Mouse (Mus musculus): Measurements from ENCODE around the gene Slit1. TPM values are rescaled to one million over a fixed set of nuclear protein-coding genes. Genes with fewer than 3 reads are reported as not detected.

Gene Slit1
- polyA plus RNA-seq, 1 experiment from 2014 or later, result 14.8 TPM

DNA sequence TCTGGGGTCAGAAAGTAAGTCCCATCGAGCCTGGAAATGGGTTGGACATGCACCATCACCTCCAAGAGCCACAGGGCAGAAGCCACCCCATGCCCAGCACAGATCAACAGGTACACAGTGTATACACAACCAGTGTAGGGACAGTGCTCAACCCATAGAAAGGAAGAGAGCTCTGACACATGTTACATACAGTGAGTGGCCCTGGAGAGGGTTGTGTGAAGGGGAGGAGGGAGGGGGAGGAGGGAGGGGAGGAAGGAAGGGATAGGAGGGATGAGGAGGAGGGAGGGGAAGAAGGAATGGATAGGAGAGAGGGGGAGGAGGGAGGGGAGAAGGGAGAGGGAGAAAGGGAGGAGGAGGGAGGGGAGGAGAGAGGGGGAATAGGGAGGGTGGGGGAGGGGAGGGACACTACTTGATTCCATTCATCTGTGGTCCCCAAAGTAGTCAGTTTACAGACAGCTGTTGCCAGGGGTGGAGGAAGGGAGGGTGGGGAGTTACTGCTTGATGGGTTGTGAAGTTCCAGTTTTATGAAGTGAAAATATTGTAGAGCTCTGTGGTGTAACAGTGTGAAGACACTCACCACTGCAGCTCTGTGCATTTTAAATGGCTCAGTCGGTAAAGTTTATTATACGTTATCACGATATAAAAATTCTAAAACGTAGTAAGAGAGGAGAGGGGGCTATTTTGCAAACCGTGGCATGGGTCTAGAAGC is 45.5 kb downstream of the Slit1 start:
- peak; percentile 57 for ATAC-seq (ENCODE audit: low FRiP score, low read depth)
- 61% methylated on average over 6 of the region's 6 CpGs for WGBS
- Histone ChIP-seq H3K4me3 (no peak overlapping the region), H3K9me3 (no peaks in the 10 kb centered on the region), H3K4me2 (replicated peaks) (0 out of 2 replicates have a peak overlapping the region, but pooled peaks have one; percentile 0), H3K27me3 (peaks cover 60% of the 10 kb centered on the region), H3K27ac (replicated peaks) (peak overlapping the region; percentile 77), H3K4me1 (peaks cover 72% of the 10 kb centered on the region), H3K9ac (replicated peaks) (no peak overlapping the region), H3K36me3 (no peaks in the 10 kb centered on the region)

DNA sequence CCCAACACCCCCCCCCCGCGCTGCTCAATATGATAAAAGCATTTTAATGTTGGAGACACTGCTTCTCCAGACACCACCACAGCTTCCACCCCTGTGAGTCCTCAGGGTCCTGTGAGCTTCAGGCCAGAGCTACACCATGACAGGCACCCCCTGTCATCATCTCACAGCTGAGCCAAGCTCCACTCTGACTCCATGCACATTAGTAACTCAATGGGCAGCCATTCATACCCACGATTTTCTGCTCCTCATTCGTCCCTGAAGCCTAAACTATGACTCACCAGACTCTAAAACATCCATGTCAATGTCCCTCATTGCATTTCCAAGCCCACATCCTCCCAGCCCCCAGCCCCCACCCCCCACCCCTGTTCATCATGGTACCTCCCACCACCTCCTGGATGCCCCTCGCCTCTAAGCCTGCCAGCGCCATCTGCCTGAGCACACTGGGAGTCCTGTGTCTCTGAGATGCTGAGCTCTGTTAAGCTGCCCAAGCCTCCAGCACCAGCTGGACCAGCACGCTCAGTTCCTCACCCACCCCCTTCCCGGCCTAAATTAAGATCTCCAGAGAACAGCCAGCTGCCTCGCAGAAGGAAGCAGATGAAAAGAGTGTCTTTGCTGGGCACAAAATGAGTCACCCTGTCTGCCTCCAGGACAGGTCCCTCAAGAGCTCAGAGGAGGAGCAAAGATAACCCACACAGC is 46.2 kb downstream of the Slit1 start:
- no peak overlapping the region for H3K4me3 ChIP-seq
- no peaks in the 10 kb centered on the region for H3K36me3 ChIP-seq
- peaks cover 72% of the 10 kb centered on the region for H3K4me1 ChIP-seq
- WGBS, result 24% methylated on average over 9 of the region's 9 CpGs
- H3K9ac ChIP-seq (replicated peaks), result no peak overlapping the region
- H3K4me2 ChIP-seq (replicated peaks), result 0 out of 2 replicates have a peak overlapping the region, but pooled peaks have one; percentile 0
- peaks cover 64% of the 10 kb centered on the region for H3K27me3 ChIP-seq
- peak; percentile 85 for ATAC-seq (ENCODE audit: low FRiP score, low read depth)
- no peaks in the 10 kb centered on the region for H3K9me3 ChIP-seq
- peak overlapping the region; percentile 77 for H3K27ac ChIP-seq (replicated peaks)

DNA sequence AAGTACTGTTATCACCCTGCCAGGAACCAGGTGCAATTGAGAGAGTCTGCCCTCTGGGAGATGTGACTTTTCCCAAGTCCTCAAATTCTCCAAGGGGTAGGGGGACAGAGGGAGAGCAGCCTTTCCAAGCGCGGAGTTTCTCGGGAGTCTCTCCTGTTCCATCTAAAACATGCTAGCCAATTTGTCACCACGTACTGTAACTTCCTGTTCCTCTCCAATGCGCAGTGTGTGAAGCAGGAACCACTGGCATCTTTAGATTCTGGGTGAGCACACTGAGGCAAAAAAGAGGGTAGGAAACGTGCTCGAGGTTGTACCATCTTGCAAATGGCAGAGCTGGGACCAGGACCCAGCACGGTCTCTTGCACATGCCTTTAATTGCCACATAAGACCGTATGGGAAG is 47.0 kb downstream of the Slit1 start:
- no peaks in the 10 kb centered on the region for H3K36me3 ChIP-seq
- H3K9me3 ChIP-seq, result no peaks in the 10 kb centered on the region
- no peak overlapping the region for H3K4me3 ChIP-seq
- WGBS, result 91% methylated on average over 9 of the region's 9 CpGs
- peaks cover 64% of the 10 kb centered on the region for H3K27me3 ChIP-seq
- H3K4me2 ChIP-seq (replicated peaks), result no peak overlapping the region
- H3K9ac ChIP-seq (replicated peaks), result no peak overlapping the region
- no peak overlapping the region for H3K27ac ChIP-seq (replicated peaks)
- peaks cover 76% of the 10 kb centered on the region for H3K4me1 ChIP-seq
- ATAC-seq (ENCODE audit: low FRiP score, low read depth), result no peak

DNA sequence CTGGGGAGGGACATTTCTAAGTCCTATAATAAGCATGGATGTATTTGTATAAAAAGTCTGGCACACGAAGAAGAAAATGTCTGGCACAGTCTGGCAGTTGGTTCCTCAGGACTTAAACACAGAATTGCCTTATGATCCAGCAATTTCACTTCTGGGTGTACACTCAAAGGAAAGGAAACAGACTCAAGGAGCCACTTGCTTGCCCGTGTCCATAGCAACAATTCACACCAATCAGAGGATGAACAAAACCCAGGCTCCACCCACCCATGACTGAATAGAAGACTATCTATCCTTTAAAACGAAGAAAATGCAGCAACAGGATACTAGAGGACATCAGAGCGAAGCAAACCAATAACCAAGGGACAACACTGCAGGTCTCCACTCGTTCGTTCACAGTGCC is 48.4 kb downstream of the Slit1 start:
- no peak for ATAC-seq (ENCODE audit: low FRiP score, low read depth)
- H3K4me1 ChIP-seq, result peaks cover 80% of the 10 kb centered on the region
- no peak overlapping the region for H3K4me2 ChIP-seq (replicated peaks)
- peak overlapping the region; percentile 63; the same call in 1 of the 2 replicates for H3K27ac ChIP-seq (replicated peaks)
- H3K4me3 ChIP-seq, result no peak overlapping the region
- no peak overlapping the region for H3K9ac ChIP-seq (replicated peaks)
- H3K27me3 ChIP-seq, result peaks cover 64% of the 10 kb centered on the region
- H3K9me3 ChIP-seq, result no peaks in the 10 kb centered on the region
- no peaks in the 10 kb centered on the region for H3K36me3 ChIP-seq
- 64% methylated on average over 6 of the region's 6 CpGs for WGBS

DNA sequence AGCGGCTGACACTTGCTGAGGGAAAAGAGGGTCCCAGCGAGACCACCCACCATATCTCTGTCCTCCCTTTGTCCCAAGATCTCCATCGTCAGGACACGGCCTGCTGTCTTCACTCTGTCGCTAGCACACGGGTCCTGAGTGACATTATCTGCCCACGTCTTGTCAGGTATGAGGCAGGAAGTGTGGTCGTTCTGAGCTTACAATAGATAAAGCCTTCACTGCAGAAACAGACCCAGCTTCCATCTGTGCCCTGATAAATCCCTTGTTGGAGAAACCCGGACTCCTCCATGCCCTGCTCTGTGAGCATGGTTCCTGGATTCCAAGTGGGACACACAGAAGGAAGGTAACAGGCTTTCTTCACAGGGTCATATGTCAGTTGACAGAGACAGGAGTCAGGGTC is 48.9 kb downstream of the Slit1 start:
- H3K4me3 ChIP-seq, result no peak overlapping the region
- no peaks in the 10 kb centered on the region for H3K36me3 ChIP-seq
- H3K4me2 ChIP-seq (replicated peaks), result no peak overlapping the region
- H3K4me1 ChIP-seq, result peaks cover 81% of the 10 kb centered on the region
- peak overlapping the region; percentile 63 for H3K27ac ChIP-seq (replicated peaks)
- 64% methylated on average over 9 of the region's 9 CpGs for WGBS
- peaks cover 61% of the 10 kb centered on the region for H3K27me3 ChIP-seq
- ATAC-seq (ENCODE audit: low FRiP score, low read depth), result no peak
- H3K9ac ChIP-seq (replicated peaks), result no peak overlapping the region
- H3K9me3 ChIP-seq, result no peaks in the 10 kb centered on the region

DNA sequence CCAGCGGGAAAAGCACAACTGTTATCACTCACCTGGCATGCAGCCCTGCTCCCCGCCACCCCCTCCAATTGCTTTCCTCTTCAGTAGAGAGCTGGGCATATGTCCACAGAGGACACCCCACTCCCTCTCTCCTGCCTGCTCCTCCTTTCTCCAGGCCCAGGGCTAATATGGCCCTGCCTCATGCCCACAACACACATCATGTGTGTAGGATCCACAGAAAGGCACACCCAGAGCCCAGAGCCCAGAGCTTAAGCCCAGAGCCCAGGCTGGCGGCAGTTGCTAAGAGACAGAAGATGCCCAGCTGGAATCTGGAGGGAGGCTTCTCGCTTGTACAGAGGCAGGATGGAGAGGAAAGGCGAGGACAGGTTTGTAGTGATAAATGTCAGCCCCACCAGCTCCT is 49.7 kb downstream of the Slit1 start:
- ATAC-seq (ENCODE audit: low FRiP score, low read depth), result no peak
- H3K4me3 ChIP-seq, result no peak overlapping the region
- peaks cover 59% of the 10 kb centered on the region for H3K27me3 ChIP-seq
- peaks cover 80% of the 10 kb centered on the region for H3K4me1 ChIP-seq
- H3K36me3 ChIP-seq, result no peaks in the 10 kb centered on the region
- H3K27ac ChIP-seq (replicated peaks), result peak overlapping the region; percentile 63
- no peaks in the 10 kb centered on the region for H3K9me3 ChIP-seq
- 0 out of 2 replicates have a peak overlapping the region, but pooled peaks have one; percentile 4 for H3K4me2 ChIP-seq (replicated peaks)
- WGBS, result 32% methylated on average over 5 of the region's 5 CpGs
- no peak overlapping the region for H3K9ac ChIP-seq (replicated peaks)

DNA sequence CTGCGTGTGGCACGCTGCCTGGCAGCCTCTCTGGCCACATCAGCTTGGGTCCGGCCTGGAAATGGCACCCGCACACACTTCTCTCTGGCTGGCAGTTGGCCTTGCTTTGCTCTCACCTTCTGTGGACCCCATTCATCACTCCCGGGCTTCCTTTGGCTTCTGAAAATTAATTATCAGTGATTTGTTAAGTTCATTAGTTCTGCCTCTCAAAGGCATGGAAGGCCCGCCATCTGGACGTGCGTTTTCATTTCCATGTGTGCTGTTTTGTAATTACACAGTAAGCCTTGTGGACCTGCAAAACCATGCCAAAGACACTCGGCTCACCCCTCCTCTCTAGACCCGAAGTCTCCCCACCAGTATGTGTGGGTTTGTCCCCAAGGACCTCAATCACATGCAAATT is 53.4 kb downstream of the Slit1 start:
- Histone ChIP-seq H3K9ac (replicated peaks) (no peak overlapping the region), H3K4me1 (peaks cover 61% of the 10 kb centered on the region), H3K4me3 (no peak overlapping the region), H3K9me3 (no peaks in the 10 kb centered on the region), H3K4me2 (replicated peaks) (no peak overlapping the region), H3K27ac (replicated peaks) (peak overlapping the region; percentile 44), H3K27me3 (peaks cover 41% of the 10 kb centered on the region), H3K36me3 (no peaks in the 10 kb centered on the region)
- WGBS, result 61% methylated on average over 10 of the region's 10 CpGs
- no peak for ATAC-seq (ENCODE audit: low FRiP score, low read depth)

DNA sequence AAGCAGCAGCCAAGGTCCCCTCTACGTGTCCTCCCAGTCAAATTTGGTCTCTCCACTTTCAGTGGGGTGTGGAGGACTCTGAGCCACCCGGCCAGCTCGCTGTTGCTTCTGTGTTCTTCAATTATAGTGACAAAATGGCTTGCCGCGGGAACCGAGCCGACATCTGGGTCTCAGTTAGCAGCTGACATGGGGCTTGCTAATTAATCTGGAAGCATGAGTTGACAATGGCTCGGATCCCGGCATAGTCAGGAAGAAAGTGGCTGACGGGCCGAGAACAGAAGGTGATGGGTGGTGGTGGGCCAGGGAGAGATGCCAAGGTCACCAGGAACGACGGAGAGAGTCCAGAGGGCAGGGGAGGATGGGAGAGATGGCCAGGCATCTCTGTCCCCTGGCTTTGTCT is 55.2 kb downstream of the Slit1 start:
- 0 out of 2 replicates have a peak, but pooled peaks have one; percentile 4 for ATAC-seq (ENCODE audit: low FRiP score, low read depth)
- H3K27ac ChIP-seq (replicated peaks), result peak overlapping the region; percentile 74
- peaks cover 43% of the 10 kb centered on the region for H3K4me1 ChIP-seq
- H3K27me3 ChIP-seq, result peaks cover 38% of the 10 kb centered on the region
- no peak overlapping the region for H3K9ac ChIP-seq (replicated peaks)
- no peaks in the 10 kb centered on the region for H3K9me3 ChIP-seq
- no peak overlapping the region for H3K4me2 ChIP-seq (replicated peaks)
- WGBS, result 24% methylated on average over 13 of the region's 13 CpGs
- H3K4me3 ChIP-seq, result no peak overlapping the region
- no peaks in the 10 kb centered on the region for H3K36me3 ChIP-seq

DNA sequence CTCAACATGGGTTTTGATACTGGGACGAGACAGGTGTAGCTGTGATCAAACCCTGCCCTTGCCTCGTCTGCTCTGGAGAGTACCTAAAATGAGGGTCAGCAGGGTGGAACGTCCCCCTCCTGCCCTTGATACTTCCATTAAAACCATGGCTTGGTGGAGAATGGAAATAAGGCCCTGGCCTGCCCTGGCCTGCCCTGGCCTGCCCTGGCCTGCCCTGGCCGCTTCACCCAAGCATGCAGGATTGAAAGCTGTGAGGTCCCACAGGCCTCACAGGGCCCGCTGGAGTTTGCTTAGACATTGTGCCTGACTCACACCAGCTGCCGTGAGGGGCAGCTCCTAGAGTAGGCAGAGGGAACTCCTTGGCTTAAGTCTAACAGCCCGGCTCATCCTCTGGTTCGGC is 55.6 kb downstream of the Slit1 start:
- Histone ChIP-seq H3K4me2 (replicated peaks) (no peak overlapping the region), H3K9ac (replicated peaks) (peak overlapping the region; percentile 4; the same call in 1 of the 2 replicates), H3K27me3 (peaks cover 34% of the 10 kb centered on the region), H3K9me3 (no peaks in the 10 kb centered on the region), H3K27ac (replicated peaks) (peak overlapping the region; percentile 74), H3K36me3 (no peaks in the 10 kb centered on the region), H3K4me3 (no peak overlapping the region), H3K4me1 (peaks cover 40% of the 10 kb centered on the region)
- 0 out of 2 replicates have a peak, but pooled peaks have one; percentile 10 for ATAC-seq (ENCODE audit: low FRiP score, low read depth)
- 71% methylated on average over 8 of the region's 8 CpGs for WGBS

DNA sequence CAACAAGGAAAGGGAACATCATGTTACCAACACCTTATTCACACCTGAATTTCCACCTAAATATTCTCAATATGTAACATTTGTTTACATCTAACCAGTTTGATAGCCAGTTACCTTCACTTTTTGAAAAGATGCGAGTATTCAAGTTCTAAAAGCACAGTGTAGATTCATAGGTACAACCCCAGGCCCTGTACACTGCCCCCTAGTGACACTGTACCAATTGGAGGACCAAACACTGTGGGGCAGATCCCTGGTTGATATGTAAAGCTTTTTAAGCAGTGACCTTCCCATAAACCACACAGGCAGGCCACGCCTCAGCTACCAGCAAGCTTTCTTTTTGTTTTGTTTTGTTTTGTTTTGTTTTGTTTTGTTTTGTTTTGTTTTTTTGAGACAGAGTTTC is 57.3 kb downstream of the Slit1 start:
- Histone ChIP-seq H3K9ac (replicated peaks) (no peak overlapping the region), H3K4me2 (replicated peaks) (no peak overlapping the region), H3K36me3 (no peaks in the 10 kb centered on the region), H3K4me3 (no peak overlapping the region), H3K27ac (replicated peaks) (no peak overlapping the region), H3K9me3 (no peaks in the 10 kb centered on the region), H3K4me1 (peaks cover 33% of the 10 kb centered on the region), H3K27me3 (peaks cover 18% of the 10 kb centered on the region)
- ATAC-seq (ENCODE audit: low FRiP score, low read depth), result no peak
- WGBS, result 90% methylated on average over 2 of the region's 2 CpGs

DNA sequence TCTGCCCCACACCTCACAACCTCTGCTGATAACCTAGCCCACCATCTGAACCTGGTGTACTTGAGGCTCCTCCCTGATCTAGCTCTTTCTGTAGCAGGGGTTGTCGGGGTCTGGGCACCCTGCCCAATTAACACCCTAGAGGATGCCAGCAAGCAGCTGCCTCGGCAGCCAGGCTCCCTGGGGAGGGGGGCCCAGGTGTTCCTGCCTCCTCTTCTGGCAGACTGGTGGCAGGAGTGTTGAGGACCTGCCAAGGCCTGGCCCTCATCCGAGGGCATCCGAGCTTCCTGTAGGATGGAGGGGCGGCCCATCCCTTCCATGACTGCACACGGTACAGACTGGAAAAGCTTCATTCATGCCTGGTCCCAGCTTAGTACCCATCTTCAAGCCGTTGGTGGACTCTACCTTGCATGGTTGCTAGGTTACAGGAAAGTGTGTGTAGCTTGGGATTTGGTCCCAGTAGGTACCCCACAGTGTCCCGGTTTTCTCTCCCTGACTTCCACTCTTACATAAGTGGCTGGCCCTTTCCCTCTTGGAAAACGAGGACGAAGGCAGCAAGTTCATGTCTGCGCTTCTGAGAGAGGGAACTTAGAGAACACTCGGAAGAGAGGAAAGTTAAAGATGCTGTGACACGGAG is 57.9 kb downstream of the Slit1 start:
- H3K4me2 ChIP-seq (replicated peaks), result no peak overlapping the region
- 86% methylated on average over 13 of the region's 13 CpGs for WGBS
- no peak for ATAC-seq (ENCODE audit: low FRiP score, low read depth)
- H3K27me3 ChIP-seq, result peaks cover 11% of the 10 kb centered on the region
- H3K9me3 ChIP-seq, result no peaks in the 10 kb centered on the region
- no peak overlapping the region for H3K27ac ChIP-seq (replicated peaks)
- no peaks in the 10 kb centered on the region for H3K36me3 ChIP-seq
- H3K9ac ChIP-seq (replicated peaks), result no peak overlapping the region
- H3K4me3 ChIP-seq, result no peak overlapping the region
- H3K4me1 ChIP-seq, result peaks cover 29% of the 10 kb centered on the region

DNA sequence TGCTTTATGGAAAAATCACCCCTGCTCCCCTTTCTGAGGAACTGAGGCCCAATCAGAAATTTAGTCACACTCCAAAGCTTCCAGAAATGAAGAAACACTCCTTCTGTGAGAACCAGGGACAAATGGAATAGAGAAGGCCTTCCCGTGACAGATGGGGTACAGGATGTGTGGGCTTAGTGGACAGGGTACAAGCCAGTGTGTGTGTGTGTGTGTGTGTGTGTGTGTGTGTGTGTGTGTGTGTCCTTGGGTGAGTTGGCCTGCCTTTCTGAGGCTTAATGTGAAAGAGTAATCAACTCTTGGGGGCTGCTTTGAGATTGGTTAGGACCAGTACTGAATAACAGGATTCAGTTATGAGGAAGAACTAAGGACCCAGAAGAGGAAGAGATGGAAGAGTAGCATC is 58.6 kb downstream of the Slit1 start:
- H3K9me3 ChIP-seq, result no peaks in the 10 kb centered on the region
- no peak for ATAC-seq (ENCODE audit: low FRiP score, low read depth)
- no peak overlapping the region for H3K27ac ChIP-seq (replicated peaks)
- 72% methylated on average over 1 of the region's 1 CpGs for WGBS
- peaks cover 24% of the 10 kb centered on the region for H3K4me1 ChIP-seq
- no peak overlapping the region for H3K4me3 ChIP-seq
- H3K9ac ChIP-seq (replicated peaks), result no peak overlapping the region
- H3K4me2 ChIP-seq (replicated peaks), result no peak overlapping the region
- peaks cover 12% of the 10 kb centered on the region for H3K27me3 ChIP-seq
- no peaks in the 10 kb centered on the region for H3K36me3 ChIP-seq

Data from midbrain, embryonic 12.5 days (tissue).